Mouse (Mus musculus) MN1 (cell line): ENCODE measurements around the gene Rbfox1.

Experiments used
- DNase-seq: peaks from one replicate; pipeline ENCODE4 v3.0.0-alpha.2; 2016; ENCODE audit warnings: low spot score

Rbfox1 gene

DNA sequence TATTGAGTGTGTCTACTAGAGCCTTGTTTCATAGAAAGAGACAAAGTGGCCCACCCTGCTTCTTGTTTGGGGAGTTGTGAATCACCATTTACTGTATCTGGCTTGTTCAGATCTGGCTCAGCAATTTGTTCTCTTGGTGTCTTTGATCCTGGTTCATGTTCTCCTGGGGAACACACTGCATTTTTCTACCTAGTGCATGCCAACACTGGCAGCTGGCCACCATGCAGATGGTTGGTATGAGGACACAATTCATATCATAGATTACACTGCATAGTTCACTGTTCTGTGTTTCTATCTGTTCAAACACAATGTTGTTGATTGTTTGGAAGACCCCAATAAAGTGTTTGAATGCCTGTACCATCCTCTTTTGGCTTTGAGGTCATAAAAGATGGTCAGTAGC lies 948.3 kb downstream of the Rbfox1 start:
- no peak for DNase-seq

DNA sequence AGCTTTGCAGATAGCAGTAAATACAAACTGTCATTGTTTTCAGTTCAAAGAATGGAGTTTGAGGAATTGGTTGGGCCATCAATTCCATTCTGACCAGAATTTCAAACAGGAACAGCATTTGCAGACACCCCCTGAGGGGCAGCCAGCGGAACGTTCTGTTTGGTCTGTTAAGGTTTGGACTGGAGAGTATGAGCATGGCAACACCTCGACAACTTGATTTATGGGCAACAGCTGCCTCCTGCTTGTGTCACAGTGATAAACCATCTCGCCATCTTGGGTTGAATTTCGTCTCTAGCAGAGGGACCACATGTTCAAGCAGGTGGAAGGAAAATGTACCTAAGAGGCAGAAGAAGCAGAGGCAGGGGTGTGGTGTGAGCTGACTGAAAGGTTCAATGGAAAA lies 949.9 kb downstream of the Rbfox1 start:
- DNase-seq: no peak

- peak; percentile 59 for DNase-seq
These were observed 954.3 kb downstream of the Rbfox1 start for GRCm38 (mm10) chr16:6839299-6839995.

DNA sequence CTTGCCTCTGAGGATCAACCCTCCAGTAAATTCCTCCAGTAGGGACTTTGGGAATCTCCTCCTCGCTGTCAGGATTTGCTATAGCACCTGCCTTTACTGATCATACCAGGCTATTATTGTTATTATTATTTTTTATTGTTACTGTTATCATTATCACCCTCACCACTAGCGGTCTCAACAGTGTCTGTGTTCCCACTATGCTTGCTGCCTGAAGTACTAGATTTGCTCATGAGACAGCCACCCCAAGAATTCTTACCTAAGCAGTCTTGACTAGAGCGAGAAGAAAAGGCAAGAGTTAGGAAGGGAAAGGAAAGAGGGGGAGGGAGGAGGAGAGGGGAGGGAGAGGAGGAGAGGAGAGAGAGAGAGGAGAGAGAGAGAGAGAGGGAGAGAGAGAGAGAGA lies 954.9 kb downstream of the Rbfox1 start:
- DNase-seq: no peak

GRCm38 (mm10) chr16:6840461-6840860 lies 955.3 kb downstream of the Rbfox1 start:
- no peak for DNase-seq

- no peak for DNase-seq
These were observed 957.1 kb downstream of the Rbfox1 start for GRCm38 (mm10) chr16:6842066-6842785.

DNA sequence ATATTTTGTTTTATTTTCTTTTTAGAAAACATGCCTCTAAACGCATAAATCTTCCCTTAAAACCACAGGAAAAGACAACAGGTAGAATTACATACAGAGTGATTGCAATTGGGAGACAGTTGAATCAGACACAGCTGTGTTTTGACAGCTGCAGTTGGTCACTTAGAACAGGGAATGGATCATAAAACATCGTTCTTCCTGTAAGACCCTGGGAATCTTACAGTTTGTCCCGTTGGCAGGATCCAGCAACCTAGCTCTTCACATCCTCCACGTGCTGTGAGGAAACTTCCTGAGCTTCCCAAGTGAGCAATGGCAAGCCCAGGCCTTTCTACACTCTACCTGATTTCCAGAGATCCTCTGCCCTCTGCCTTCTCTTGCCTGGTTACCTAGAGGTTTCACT lies 959.5 kb downstream of the Rbfox1 start:
- DNase-seq: no peak

DNA sequence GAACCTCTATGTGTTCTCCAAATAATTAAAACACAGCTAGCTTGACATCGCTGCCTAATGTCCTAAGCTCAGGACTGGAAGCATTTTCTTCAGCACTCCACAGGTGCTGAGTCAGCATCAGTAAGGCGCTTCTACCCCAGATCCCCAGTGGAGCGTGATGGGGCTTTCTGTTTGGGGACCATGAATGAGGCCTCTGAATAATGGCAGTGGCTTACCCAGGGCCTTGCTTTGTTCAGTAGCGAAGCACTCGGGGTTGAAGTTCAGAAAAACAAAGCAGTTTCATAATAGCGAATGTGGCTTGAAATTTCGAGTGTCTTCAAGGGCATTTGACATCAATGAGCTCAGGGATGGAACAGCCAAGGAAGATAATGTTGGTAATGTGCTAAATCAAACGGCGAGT lies 966.2 kb downstream of the Rbfox1 start:
- DNase-seq: no peak

DNA sequence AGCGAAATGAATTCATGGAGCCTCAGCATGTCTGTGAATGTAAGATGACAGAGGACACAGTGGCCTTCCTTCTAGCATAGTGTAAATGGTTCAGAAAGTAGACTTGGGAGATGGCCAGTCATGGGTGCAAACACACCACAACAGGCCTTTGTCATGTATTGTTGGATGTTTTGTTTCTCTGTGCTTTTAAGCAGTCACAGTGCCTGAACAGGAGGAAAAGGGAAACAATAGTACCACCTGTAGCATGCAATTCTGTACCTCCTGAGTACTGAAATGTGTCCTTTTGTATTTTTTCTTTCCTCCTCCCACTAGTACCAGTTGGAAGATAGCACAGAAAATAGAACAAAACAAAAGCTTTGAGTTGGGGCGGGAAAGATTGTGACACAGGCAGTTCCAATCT lies 968.6 kb downstream of the Rbfox1 start:
- DNase-seq: no peak

DNA sequence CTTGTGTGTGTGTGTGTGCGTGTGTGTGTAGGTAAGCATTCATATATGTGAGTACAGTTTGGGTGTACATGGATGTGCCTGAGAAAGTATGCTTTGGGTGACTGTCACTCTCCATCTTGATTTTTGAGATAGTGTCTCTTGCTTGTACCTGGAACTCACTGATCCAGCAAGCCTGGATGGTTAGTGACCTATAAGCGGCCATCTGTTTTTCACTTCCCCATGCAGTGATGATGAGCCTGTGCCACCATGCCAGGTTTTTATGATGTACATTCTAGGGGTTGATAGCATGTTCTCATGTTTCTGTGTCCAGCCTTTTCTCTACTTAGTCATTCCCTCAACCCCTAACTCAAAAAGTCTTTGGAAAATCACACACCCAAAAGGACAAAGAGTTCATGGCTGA lies 976.5 kb downstream of the Rbfox1 start:
- DNase-seq: no peak

- DNase-seq: no peak
These were observed 997.7 kb downstream of the Rbfox1 start for GRCm38 (mm10) chr16:6882683-6883430.

DNA sequence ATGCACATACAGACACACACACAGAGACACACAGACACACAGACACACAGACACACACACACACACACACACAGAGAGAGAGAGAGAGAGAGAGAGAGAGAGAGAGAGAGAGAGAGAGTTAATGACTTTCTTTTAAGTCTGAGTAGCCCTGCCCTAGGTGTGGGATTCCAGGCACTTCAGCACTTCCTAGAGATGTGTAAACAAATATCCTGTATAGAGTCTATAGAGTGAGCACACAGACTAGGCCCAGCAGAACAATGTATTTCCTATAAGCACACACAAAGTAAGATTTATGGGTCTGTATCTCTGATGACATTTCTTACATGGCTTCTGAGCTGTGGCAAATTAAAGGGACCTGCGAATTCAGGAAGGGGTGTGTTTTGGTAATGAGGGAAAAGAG lies 998.6 kb downstream of the Rbfox1 start:
- DNase-seq: no peak

DNA sequence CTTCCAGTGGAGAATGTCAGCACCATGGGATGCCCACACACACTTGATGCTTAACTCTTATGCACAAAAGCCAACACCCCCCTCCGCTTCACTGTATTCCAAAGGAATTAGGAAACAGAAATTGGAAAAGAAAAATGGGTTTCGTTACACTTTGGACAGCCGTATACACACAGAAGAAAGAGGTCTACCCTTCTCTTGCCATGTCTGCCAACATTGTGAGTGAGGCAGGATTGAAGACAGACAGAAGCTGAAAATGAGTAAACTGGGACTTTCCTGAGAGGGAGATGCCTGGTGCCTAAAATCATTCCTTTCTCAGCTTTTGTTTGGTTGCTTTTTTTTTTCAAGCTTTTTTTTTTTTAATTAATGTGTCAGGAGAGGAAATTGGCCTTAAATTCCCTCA lies 1000.5 kb downstream of the Rbfox1 start:
- no peak for DNase-seq

DNA sequence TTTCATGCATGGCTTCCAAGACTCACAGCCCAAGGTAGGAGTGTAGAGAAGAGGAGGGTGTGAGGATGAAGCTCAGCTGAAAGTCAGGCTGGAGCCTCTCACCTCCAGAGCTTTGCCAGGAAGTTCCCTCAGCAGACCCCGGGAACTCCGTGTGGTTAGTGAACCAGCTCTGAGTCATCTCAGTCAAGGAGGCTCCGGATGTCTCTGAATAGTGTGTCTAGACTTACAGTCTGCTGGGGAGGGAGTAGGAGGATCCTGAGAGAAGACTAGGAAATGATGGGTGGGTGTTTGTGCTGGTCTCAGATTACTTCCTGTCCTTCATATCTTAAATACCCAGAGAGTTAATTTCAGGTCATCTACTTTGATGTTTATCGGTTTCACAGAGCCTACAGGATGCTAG lies 1004.1 kb downstream of the Rbfox1 start:
- no peak for DNase-seq

GRCm38 (mm10) chr16:6897734-6898133 lies 1012.6 kb downstream of the Rbfox1 start:
- no peak for DNase-seq

- DNase-seq: no peak
These were observed 1014.9 kb downstream of the Rbfox1 start for GRCm38 (mm10) chr16:6900006-6900405.

GRCm38 (mm10) chr16:6904984-6905383 lies 1019.8 kb downstream of the Rbfox1 start:
- DNase-seq: no peak

DNA sequence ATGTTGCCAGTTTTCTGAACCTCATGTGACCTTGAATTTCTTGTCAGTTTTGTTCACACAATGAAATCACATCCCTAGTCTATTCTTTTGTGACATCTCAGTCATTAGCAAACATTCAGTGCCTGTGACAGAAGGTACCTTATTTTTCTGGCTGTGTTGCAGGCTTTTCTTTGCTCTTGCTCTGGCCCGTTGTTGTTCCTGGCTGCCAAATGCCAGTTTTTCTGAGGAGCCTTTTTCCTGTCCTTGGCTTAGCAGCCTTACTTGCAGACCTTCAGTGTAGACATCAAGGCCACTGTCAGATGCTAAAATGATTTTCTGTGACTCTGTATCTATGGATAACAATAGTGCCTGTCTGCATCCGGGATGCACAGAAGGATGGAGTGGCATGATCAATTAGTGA lies 1020.8 kb downstream of the Rbfox1 start:
- DNase-seq: no peak

DNA sequence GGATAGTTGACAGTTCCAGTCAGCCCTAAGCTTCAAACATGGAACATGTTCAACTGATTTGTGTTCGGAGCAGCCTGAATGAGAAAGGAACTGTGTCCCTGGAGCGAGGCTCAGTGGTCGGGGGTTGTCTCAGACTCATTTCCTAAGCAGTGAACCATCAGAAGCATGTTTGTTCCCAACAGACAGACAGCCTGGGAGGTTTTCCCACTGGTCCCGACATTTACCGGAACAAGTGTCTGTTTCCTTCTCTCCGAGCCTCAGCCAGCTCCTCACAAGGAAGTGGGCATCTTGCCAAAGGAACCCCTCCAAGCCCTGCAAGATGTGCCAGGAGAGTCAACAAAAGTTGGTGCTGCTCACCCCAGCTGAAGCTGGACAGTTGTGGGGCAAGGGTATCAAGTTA lies 1022.4 kb downstream of the Rbfox1 start:
- DNase-seq: no peak

GRCm38 (mm10) chr16:6914531-6914930 lies 1029.4 kb downstream of the Rbfox1 start:
- no peak for DNase-seq

DNA sequence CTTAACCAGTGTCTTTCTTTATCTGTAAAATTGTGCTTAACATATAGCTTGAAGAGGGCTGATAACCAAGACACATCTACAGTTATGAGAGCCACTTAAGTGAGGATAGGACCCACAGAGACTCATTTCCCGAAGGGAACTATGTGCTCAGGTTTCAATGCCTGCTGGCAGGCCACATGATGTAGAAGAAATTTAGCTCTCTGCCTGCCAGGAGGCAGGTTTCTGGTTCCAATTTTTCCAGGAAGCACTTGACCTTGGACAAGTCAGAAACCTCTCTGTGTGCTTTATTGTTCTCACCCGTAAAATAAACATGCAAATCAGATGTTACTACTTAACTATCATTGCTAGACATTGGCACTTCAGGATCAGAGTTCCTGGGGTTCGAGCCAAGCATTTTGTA lies 1033.5 kb downstream of the Rbfox1 start:
- no peak for DNase-seq

GRCm38 (mm10) chr16:6919681-6920080 lies 1034.5 kb downstream of the Rbfox1 start:
- no peak for DNase-seq

DNA sequence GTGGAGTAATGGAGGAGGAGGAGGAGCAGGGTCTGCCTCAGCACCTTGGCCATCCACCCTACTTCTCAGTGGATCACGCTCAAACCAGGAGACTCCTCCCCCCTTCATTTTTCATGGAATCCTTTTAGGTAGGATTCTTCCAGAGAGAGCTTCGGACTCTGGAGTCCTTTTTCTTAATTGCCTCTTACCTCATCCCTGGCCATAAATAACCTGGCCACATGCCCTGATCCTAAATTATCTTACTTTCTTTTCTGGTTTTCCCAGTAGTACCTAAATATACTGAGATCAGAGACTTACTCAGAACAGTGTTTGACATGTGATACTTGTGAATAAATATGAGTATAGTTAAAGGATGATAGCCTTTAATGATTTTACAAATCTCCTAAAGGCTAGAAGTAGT lies 1042.5 kb downstream of the Rbfox1 start:
- DNase-seq: no peak
